In the genomic region with DNA sequence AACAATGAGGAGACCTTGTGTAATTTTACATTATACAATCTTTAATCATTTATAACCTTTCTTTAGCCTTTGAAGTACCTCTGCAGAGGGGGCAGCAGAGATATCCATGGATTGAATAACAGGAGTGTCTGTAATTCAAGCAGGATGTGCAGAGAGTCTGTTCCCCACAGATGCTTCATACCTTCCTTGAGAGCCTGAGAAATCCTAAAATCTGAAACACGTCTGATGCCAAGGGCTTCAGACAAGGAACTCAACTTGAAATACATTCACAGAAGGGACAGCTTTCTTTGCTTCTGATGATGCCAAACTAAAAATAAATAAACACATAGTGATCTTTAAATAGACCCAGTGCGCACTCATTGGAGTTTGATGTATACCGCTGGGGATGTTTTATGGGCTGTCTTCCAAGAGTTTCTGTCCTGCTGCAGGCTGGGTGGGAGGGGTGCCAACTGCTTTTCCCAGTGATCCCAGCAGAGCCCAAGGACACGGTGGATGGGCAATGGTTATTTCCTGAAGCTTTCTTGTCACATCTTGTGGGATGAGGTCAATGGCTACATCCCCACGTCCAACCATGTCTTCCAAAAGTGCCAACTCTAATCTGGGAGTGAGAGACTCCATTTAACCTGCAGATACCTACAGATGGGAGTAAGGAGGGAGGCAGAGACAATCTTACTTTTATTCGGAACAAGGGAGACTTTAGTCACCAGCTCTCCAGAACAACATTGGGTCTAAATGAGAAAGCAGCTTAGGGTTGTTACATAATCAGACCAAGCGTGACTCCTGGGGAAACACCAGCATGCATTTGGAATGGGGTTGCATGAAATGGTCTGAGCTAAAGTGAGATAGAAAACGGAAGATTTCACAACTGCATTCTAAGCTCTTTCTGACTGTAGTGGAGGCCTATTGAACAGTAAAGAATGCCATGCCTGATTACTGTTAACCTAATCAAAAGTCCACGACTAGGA, we compare ENCODE assay signal across 11 mouse cellular contexts.
DNase-seq lines count a peak whose midpoint lies in the region; ATAC-seq lines count a peak whose summit lies in the region.
"Had no signal": no experiment of that assay in that cellular context is flagged by ENCODE, and none has a peak within 500 bp of the region (broad histone marks: within the 10 kb centered on the region; RNA-seq: fewer than 3 reads in every experiment).

No protein-coding gene starts in this region.

- no peaks in the 10 kb centered on the region for H3K27me3 ChIP-seq in kidney, embryonic 15.5 days
- H3K27me3 ChIP-seq: neural tube, embryonic 15.5 days had no signal

- peaks cover 6% of the 10 kb centered on the region; the same call in 1 of the 2 replicates for H3K4me1 ChIP-seq in kidney, embryonic 15.5 days

- H3K36me3 ChIP-seq in kidney, embryonic 15.5 days: no peaks in the 10 kb centered on the region
- H3K36me3 ChIP-seq: neural tube, embryonic 15.5 days had no signal

- no peak for ATAC-seq in kidney, embryonic 15.5 days (replicated peaks; ENCODE audit: low FRiP score)

- intact Hi-C loops in heart, postnatal 14 days (cut with DNase I): no loop called here

- H3K9me3 ChIP-seq in kidney, embryonic 15.5 days (replicated peaks): no peaks in the 10 kb centered on the region
- H3K9me3 ChIP-seq: neural tube, embryonic 15.5 days had no signal

- H3K9ac ChIP-seq in kidney, embryonic 15.5 days: no peak overlapping the region
- H3K9ac ChIP-seq: neural tube, embryonic 15.5 days had no signal

- peak; percentile 10 to 36 for DNase-seq in adrenal gland, postnatal 36 days
- no peak for DNase-seq in adrenal gland, adult 8-10 months
- DNase-seq in kidney, postnatal 10 days: peak; percentile 17
- DNase-seq in 3T3-L1 (ENCODE audit: low read depth, low spot score): peak; percentile 53
- DNase-seq in heart, postnatal 14 days: peak; percentile 22 to 24
- no peak for DNase-seq in layer of hippocampus, adult 9-11 months
- DNase-seq in thymus, postnatal 36 days: no peak
- DNase-seq: B cell, adult 2 months had no signal

- H3K27ac ChIP-seq in kidney, embryonic 15.5 days: no peak overlapping the region
- H3K27ac ChIP-seq: neural tube, embryonic 15.5 days had no signal

- H3K4me3 ChIP-seq in kidney, embryonic 15.5 days (replicated peaks): no peak overlapping the region
- H3K4me3 ChIP-seq: erythroblast, embryonic 14.5 days; neural tube, embryonic 15.5 days had no signal

- no peak overlapping the region for H3K4me2 ChIP-seq in kidney, embryonic 15.5 days
- H3K4me2 ChIP-seq: neural tube, embryonic 15.5 days had no signal

- whole genome bisulfite sequencing in kidney, embryonic 15.5 days: 47% methylated on average over 9 of the region's 9 CpGs

Comparison
In these comparisons a context has a peak if more than half of its experiments do, and no peak if none do; other contexts are left out.
1. DNase-seq: peak in adrenal gland, postnatal 36 days (2 of 2), kidney, postnatal 10 days (single experiment), 3T3-L1 (single experiment) and heart, postnatal 14 days (2 of 2); none in adrenal gland, adult 8-10 months (single experiment), layer of hippocampus, adult 9-11 months (single experiment) and thymus, postnatal 36 days (0 of 2).